Mouse (Mus musculus): ENCODE measurements around the gene Fa2h. TPM values are rescaled to one million over a fixed set of nuclear protein-coding genes. Genes with fewer than 3 reads are reported as not detected.
A peak's percentile ranks its signal among the peaks of the same experiment; 100 is the strongest.
"Not testable (repeated sequence)": the region's sequence is repeated elsewhere in the genome, so short reads cannot be mapped to it uniquely, and the experiment has no call there.

The Fa2h gene
- polyA plus RNA-seq, 1 experiment, result 0.80 TPM

DNA sequence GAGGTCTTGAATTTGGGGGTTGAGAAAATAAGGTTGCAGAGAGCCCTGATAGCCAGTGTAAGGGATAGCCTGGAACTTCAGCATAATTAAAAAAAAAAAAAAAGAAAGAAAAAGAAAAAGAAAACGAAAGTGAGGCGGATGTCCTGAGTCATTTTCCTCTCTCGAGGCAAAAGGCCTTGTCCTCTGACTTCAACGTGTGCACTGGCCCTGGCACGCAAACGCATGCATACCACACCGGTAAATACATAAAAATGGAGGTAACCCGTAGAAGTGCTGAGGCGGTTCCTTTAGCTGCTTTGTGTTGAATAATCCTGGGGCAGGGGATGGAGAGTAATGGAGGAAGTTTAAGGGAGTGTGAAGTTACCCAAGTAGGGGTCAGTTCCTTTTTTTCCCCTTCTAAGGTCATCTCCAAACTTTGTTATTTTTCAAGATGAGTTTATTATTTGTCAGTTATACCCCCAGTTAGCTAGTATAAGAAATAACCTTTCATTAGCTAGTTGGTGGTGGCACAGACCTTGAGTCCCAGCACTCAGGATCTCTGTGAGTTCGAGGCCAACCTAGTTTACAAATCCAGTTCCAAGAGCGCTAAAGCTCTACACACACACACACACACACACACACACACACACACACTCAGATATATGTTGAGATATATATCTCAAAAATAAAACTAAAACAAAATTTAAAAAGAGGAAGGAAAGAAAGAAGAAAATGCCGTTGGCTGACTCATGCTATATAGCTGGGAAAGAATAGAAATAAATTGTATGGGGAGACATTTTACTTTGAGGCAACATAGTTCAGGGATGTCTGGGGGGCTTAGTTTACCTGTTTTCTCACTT is 55.0 kb downstream of the Fa2h start:
- H3K4me1 ChIP-seq (ENCODE audit: control insufficient read depth, insufficient read depth, low read length), result peaks cover 3% of the 10 kb centered on the region; the same call in 1 of the 2 replicates
- DNase-seq, result peak; percentile 15
- H3K4me3 ChIP-seq (replicated peaks; ENCODE audit: extremely low read depth, low read depth, low read length), result peak overlapping the region; percentile 85
- 23% methylated on average over 12 of the region's 12 CpGs for WGBS
- TF ChIP-seq POLR2A (IDR thresholded peaks at IDR 0.05; ENCODE audit: borderline replicate concordance, extremely low read depth, low read depth, low read length), result no peak
- no peak for TF ChIP-seq CTCF (IDR thresholded peaks at IDR 0.05; ENCODE audit: insufficient read depth, low read length)

DNA sequence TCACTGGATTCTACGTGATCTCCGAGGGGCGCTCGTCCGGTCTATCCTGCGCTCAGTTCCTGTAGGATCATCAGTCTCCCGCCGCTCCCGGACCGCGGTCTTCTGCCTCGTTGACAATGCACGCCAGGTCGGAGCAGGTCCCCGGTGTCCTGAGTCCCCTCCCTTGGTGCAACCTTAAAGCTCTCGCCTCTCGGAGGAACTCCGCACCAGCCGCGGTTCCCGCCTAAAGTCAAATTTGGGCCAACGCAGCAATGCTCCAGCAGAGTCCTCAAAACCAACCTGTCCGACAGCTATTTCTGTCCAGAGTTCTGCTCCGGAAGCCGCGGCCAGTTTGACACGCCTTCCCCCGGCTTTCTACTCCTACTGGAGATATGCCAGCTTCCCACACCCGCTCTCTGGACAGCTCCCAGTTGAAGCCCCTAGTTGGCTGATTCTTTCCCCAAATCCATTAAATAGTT is 55.7 kb downstream of the Fa2h start, which contains the start of gene Mlkl:
TSS of gene Mlkl (minus strand) at position 288 of the 458 bp plus-strand sequence.
- no peak for TF ChIP-seq CTCF (IDR thresholded peaks at IDR 0.05; ENCODE audit: insufficient read depth, low read length)
- TF ChIP-seq POLR2A (IDR thresholded peaks at IDR 0.05; ENCODE audit: borderline replicate concordance, extremely low read depth, low read depth, low read length), result 0 out of 2 replicates have a peak, but pooled peaks have one; percentile 9
- WGBS, result under 1% methylated on average over 29 of the region's 29 CpGs

DNA sequence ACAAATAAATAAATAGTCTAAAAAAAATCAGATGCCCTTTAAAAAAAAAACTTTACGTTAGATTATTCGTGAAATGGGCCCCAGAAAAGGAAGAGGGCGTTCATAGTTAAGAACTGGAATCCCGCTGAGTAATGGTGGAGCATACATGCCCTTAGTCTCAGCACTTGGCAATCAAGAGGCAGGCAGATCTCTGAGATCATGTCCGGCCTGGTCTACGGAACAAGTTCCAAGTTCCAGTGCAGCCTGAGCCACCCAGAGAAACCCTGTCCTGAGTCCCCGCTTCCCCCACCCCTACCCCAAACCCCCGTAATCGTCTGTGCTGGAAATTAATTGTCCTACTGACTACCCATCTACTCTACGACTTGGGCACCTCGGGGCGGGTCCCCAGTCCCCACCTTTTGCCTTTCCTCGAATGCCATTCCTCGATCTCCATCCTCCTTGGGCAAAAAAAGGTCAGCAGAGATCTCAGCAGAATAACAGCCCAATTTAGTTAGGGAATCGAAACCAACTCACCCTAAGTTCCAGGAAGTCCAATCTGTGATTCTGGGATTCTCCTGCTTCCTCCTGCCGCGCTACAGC is 56.2 kb downstream of the Fa2h start:
- H3K4me3 ChIP-seq (replicated peaks; ENCODE audit: extremely low read depth, low read depth, low read length), result peak overlapping the region; percentile 85
- DNase-seq, result no peak
- WGBS, result 10% methylated on average over 17 of the region's 17 CpGs
- TF ChIP-seq CTCF (IDR thresholded peaks at IDR 0.05; ENCODE audit: insufficient read depth, low read length) (no peak), POLR2A (IDR thresholded peaks at IDR 0.05; ENCODE audit: borderline replicate concordance, extremely low read depth, low read depth, low read length) (no peak)
- peaks cover 3% of the 10 kb centered on the region; the same call in 1 of the 2 replicates for H3K4me1 ChIP-seq (ENCODE audit: control insufficient read depth, insufficient read depth, low read length)

More for the DNA sequence above, 55.7 kb downstream of the Fa2h start, which contains the start of gene Mlkl:
- DNase-seq, result peak; percentile 55
- H3K4me1 ChIP-seq (ENCODE audit: control insufficient read depth, insufficient read depth, low read length), result peaks cover 3% of the 10 kb centered on the region; the same call in 1 of the 2 replicates
- peak within 1 kb of the TSS; percentile 85 for H3K4me3 ChIP-seq (replicated peaks; ENCODE audit: extremely low read depth, low read depth, low read length)

DNA sequence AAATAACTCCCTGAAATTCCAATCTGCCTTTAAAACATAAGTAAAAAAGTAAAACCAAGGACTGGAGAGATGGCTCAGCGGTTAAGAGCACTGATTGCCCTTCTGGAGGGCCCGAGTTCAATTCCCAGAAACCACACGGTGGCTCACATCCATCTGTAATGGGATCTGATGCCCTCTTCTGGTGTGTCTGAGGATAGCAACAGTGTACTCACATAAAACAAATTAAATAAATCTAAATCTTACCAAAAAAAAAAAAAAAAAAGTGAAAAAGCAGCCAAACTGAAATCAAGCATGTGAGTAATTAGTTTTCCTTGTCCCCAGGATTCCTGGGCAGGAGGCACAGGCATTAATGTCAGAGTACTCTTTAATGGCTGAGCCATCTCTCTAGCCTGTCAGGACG is 56.9 kb downstream of the Fa2h start:
- WGBS, result 82% methylated on average over 4 of the region's 4 CpGs
- no peak for DNase-seq
- no peak overlapping the region for H3K4me3 ChIP-seq (replicated peaks; ENCODE audit: extremely low read depth, low read depth, low read length)
- H3K4me1 ChIP-seq (ENCODE audit: control insufficient read depth, insufficient read depth, low read length), result peaks cover 3% of the 10 kb centered on the region; the same call in 1 of the 2 replicates
- TF ChIP-seq CTCF (IDR thresholded peaks at IDR 0.05; ENCODE audit: insufficient read depth, low read length) (no peak), POLR2A (IDR thresholded peaks at IDR 0.05; ENCODE audit: borderline replicate concordance, extremely low read depth, low read depth, low read length) (no peak)

- Histone ChIP-seq H3K4me1 (ENCODE audit: control insufficient read depth, insufficient read depth, low read length) (no peaks in the 10 kb centered on the region), H3K4me3 (replicated peaks; ENCODE audit: extremely low read depth, low read depth, low read length) (no peak overlapping the region)
- 78% methylated on average over 6 of the region's 6 CpGs for whole genome bisulfite sequencing
- DNase-seq, result no peak
- no peak for TF ChIP-seq POLR2A (IDR thresholded peaks at IDR 0.05; ENCODE audit: borderline replicate concordance, extremely low read depth, low read depth, low read length)
- TF ChIP-seq CTCF (IDR thresholded peaks at IDR 0.05; ENCODE audit: insufficient read depth, low read length), result no peak
Measured at GRCm38 (mm10) chr8:111325222-111325790, 68.3 kb downstream of the Fa2h start.

DNA sequence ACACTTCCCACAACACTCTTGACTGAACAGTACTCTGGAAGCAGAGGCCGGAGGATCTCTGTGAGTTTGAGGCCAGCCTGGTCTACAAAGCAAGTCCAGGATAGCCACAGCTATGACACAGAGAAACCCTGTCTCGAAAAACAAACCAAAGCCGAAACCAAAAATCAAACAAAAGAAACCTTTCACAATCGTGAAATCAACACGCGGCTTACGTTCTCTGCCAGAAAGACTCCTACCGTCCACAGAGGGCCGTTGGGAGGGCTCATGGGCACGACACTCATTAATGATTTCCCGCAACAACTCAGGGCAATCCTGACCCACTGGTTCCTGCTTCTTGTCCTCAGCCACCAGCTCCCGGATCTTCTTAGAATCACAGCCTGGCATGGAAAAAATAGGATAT is 78.9 kb downstream of the Fa2h start:
- no peak for TF ChIP-seq CTCF (IDR thresholded peaks at IDR 0.05; ENCODE audit: insufficient read depth, low read length)
- TF ChIP-seq POLR2A (IDR thresholded peaks at IDR 0.05; ENCODE audit: borderline replicate concordance, extremely low read depth, low read depth, low read length), result no peak
- Histone ChIP-seq H3K4me3 (replicated peaks; ENCODE audit: extremely low read depth, low read depth, low read length) (no peak overlapping the region), H3K4me1 (ENCODE audit: control insufficient read depth, insufficient read depth, low read length) (no peaks in the 10 kb centered on the region)
- no peak for DNase-seq
- 84% methylated on average over 12 of the region's 12 CpGs for WGBS

DNA sequence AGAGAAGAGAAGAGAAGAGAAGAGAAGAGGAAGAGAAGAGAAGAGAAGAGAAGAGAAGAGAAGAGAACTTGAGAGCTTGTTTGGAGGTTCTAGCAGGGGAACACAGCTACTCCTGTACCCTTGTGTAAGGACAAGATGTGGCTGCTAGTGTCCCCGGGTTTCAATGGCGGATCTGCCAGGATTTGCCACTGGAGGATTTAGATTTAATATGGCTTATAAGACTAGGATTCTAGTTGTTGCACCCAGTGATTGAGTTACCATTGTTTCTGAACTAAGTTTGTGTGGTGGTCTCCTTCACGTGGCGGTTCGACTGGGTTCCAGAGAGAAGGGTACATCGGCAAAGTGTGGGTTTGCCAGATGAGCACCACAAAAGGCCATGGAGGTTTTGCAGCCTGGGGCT is 79.7 kb downstream of the Fa2h start:
- DNase-seq; H3K4me1 ChIP-seq (ENCODE audit: control insufficient read depth, insufficient read depth, low read length); H3K4me3 ChIP-seq (replicated peaks; ENCODE audit: extremely low read depth, low read depth, low read length): not testable (repeated sequence)
- 96% methylated on average over 6 of the region's 6 CpGs for WGBS

- H3K4me3 ChIP-seq (replicated peaks; ENCODE audit: extremely low read depth, low read depth, low read length), result no peak overlapping the region
- 66% methylated on average over 3 of the region's 3 CpGs for WGBS
- no peaks in the 10 kb centered on the region for H3K4me1 ChIP-seq (ENCODE audit: control insufficient read depth, insufficient read depth, low read length)
- TF ChIP-seq POLR2A (IDR thresholded peaks at IDR 0.05; ENCODE audit: borderline replicate concordance, extremely low read depth, low read depth, low read length) (no peak), CTCF (IDR thresholded peaks at IDR 0.05; ENCODE audit: insufficient read depth, low read length) (no peak)
- DNase-seq, result no peak
Measured at GRCm38 (mm10) chr8:111312758-111313162, 80.9 kb downstream of the Fa2h start.

GRCm38 (mm10) chr8:111310006-111310405 is 83.6 kb downstream of the Fa2h start:
- DNase-seq; H3K4me1 ChIP-seq (ENCODE audit: control insufficient read depth, insufficient read depth, low read length); H3K4me3 ChIP-seq (replicated peaks; ENCODE audit: extremely low read depth, low read depth, low read length): not testable (repeated sequence)
- WGBS, result 88% methylated on average over 15 of the region's 15 CpGs

Data from lung, adult 2 months (tissue).